Mouse (Mus musculus) spleen, adult 2 months (tissue): Measurements from ENCODE around the gene Rho. TPM values are rescaled to one million over a fixed set of nuclear protein-coding genes. Genes with fewer than 3 reads are reported as not detected.

ENCODE experiments used
- DNase-seq, 2 experiments: peaks; one replicate each; pipeline versions ENCODE4 v3.0.0 to v3.0.0-alpha.2; 2012 to 2021; ENCODE audit warnings: low spot score in 2 of 2, low read depth in 1 of 2
- H3K27ac ChIP-seq: fragments of 200-500 bp; 2 replicates; pipeline ENCODE4 v1.5.1; 2012; ENCODE audit warnings: low read length, inconsistent platforms; ENCODE audit not compliant: insufficient read depth
- H3K27me3 ChIP-seq: fragments of 200-500 bp; 2 replicates; pipeline ENCODE4 v1.6.1; 2012; ENCODE audit warnings: mild to moderate bottlenecking, moderate library complexity, low read length, inconsistent platforms; ENCODE audit not compliant: control insufficient read depth, insufficient read depth
- H3K36me3 ChIP-seq: fragments of 200-500 bp; 2 replicates; pipeline ENCODE4 v1.6.1; 2012; ENCODE audit warnings: mild to moderate bottlenecking, low read length, inconsistent platforms; ENCODE audit not compliant: control insufficient read depth, insufficient read depth
- H3K4me1 ChIP-seq: fragments of 200-500 bp; 2 replicates; pipeline ENCODE4 v1.6.1; 2011; ENCODE audit warnings: inconsistent platforms; ENCODE audit not compliant: control insufficient read depth, insufficient read depth, insufficient read length
- H3K4me3 ChIP-seq: fragments of 200-500 bp; 2 replicates; pipeline ENCODE4 v1.5.1; 2011; ENCODE audit warnings: mild to moderate bottlenecking, inconsistent platforms; ENCODE audit not compliant: insufficient read depth, insufficient read length; ENCODE audit errors: extremely low read depth
- CTCF ChIP-seq: fragments of 200-500 bp; IDR thresholded peaks from 2 replicates; pipeline ENCODE4 v1.5.1; 2011; ENCODE audit warnings: mild to moderate bottlenecking, inconsistent platforms; ENCODE audit not compliant: insufficient read depth, insufficient read length, insufficient replicate concordance; ENCODE audit errors: extremely low read depth
- POLR2A ChIP-seq: fragments of 200-500 bp; IDR thresholded peaks from 2 replicates; pipeline ENCODE4 v1.6.1; 2011; ENCODE audit warnings: low read depth, low read length, inconsistent platforms
- WGBS: fragments of 180-500 bp; shearing (Covaris S2); methylation state at CpG from one replicate; pipeline ENCODE4 v1.1.7; 2018; 5-methylcytosine and 5-hydroxymethylcytosine counted together
- polyA plus RNA-seq: library from polyadenylated mRNA; depleted of rRNA; stranded (reverse); fragments of >200 nt; gene quantifications from 2 replicates; pipeline ENCODE4 v1.2.3, GENCODE M21; 2012

Gene Rho
- polyA plus RNA-seq, 1 experiment: 0.37 TPM

DNA sequence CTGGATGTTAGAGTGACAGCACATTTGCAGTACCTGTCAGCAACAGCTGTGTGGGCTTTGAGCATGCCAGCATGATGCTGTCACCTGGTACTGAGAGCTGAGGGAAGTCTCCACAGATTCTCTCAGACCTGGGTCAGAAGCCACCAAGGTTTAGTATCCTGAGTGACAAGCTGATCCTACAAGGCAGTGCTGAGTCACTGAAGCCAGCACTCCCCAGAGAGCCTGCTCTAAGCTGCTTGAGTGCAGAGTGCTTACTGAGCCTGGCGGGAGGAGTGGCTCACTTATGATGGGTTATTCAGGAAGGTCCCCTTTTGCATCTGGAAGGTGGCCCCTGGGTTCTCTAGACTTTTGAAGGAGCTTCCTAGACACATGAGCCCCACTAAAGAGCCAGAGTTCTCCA lies 25.1 kb upstream of the Rho start:
- 43% methylated on average over 1 of the region's 1 CpGs for WGBS

DNA sequence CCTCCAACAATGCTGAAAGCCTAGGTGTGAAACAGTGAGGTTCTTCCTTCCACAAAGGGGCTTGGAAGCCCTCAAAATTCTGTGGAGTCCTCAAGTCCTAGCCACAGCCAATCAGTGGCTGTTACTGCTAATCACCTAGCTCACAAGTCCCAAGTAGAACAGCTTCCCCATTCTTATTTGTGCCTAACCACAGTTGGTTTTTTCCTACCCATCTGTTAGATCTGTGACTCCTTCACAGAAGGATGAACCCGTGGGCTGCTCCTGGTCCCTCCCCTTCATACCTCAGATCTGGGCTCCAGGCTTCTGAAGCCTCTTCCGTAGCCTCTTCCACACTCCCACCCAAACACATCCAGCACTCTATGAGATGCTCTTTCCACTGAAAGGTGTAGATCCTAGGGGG lies 24.7 kb upstream of the Rho start:
- H3K27ac ChIP-seq: 0 out of 2 replicates have a peak overlapping the region, but pooled peaks have one; percentile 28
- H3K4me3 ChIP-seq: no peak overlapping the region
- H3K27me3 ChIP-seq: no peaks in the 10 kb centered on the region
- H3K36me3 ChIP-seq: no peaks in the 10 kb centered on the region
- no peak for TF ChIP-seq CTCF
- no peak for TF ChIP-seq POLR2A
- no peak for DNase-seq
- peaks cover 26% of the 10 kb centered on the region; the same call in 1 of the 2 replicates for H3K4me1 ChIP-seq
- 24% methylated on average over 2 of the region's 2 CpGs for WGBS

More for the DNA sequence above, 25.1 kb upstream of the Rho start:
- TF ChIP-seq POLR2A (no peak), CTCF (no peak)
- no peak for DNase-seq
- Histone ChIP-seq H3K4me3 (no peak overlapping the region), H3K4me1 (peaks cover 26% of the 10 kb centered on the region; the same call in 1 of the 2 replicates), H3K27me3 (no peaks in the 10 kb centered on the region), H3K36me3 (no peaks in the 10 kb centered on the region), H3K27ac (no peak overlapping the region)

DNA sequence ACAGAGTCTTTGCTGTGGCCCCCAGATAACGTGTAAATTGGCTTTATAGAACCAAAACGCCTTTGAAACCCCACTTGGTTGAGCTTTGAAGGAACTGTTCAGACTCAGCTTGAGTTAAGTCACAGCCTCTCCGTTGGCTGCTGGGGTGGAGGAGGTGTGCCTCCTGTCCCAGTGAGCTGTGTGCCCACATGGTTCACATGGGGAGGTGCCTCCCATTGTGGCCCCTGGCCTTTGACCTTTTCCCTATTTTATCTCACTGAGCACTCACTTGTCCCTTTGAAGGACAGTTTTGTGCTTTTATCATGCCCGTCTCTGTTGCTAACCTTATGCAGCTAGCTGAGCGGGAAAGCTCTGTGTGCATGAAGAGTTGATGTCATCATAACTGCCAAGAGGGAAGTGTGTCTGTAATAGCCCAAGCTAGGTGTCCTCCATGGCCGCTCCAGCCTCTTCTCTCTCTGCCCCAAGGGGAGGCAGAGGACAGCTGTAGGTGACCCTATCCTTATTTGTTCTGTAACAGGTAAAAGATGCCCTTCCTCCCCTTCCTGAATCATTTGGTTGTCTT lies 23.0 kb upstream of the Rho start:
- peaks cover 26% of the 10 kb centered on the region; the same call in 1 of the 2 replicates for H3K4me1 ChIP-seq
- H3K27me3 ChIP-seq: no peaks in the 10 kb centered on the region
- DNase-seq: no peak
- no peak overlapping the region for H3K4me3 ChIP-seq
- H3K36me3 ChIP-seq: no peaks in the 10 kb centered on the region
- WGBS: 62% methylated on average over 6 of the region's 6 CpGs
- peak overlapping the region; percentile 60 for H3K27ac ChIP-seq
- TF ChIP-seq CTCF (no peak), POLR2A (no peak)

DNA sequence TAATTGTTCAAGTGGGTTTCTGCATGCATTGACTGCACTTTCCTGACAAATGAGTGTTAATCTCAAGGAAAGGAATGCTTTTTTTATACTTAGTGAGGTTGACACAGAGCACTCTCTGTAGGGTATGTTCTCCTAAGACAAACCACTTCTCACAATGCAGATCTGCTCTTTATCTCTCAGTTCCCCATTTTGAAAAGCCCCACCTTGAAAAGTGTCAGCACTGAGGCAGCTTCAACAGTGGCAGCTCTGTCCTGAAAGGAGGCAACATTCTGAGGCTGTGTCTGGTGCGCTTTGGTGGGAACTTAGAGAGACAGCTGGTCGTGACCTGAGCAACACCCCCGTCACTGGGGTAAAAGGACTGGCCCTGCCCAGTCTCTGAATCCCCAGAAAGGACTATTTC lies 22.5 kb upstream of the Rho start:
- TF ChIP-seq POLR2A (no peak), CTCF (no peak)
- peak; percentile 34 to 39 for DNase-seq
- WGBS: 22% methylated on average over 3 of the region's 3 CpGs
- Histone ChIP-seq H3K36me3 (no peaks in the 10 kb centered on the region), H3K4me3 (no peak overlapping the region), H3K27me3 (no peaks in the 10 kb centered on the region), H3K4me1 (peaks cover 26% of the 10 kb centered on the region; the same call in 1 of the 2 replicates), H3K27ac (peak overlapping the region; percentile 47)

DNA sequence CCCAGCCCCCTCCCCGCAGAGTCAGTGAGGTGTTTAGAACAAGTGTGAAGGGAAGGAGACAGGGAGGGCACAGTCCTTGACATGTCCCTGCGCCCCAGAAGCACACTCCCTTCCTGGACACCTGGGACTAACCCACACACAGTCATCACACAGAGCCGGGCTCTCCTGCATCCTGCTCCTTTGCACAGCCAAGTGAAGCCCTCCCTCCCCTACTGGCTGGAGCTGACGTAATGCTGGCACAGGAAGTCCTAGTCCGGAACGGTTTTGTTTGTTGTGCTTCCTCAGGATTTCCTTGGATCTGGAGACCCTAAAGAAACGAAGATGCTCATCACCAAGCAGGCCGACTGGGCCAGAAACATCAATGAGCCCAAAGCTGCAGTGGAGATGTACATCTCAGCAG lies 21.6 kb upstream of the Rho start:
- Histone ChIP-seq H3K4me1 (peaks cover 26% of the 10 kb centered on the region; the same call in 1 of the 2 replicates), H3K27ac (peak overlapping the region; percentile 3; the same call in 1 of the 2 replicates), H3K27me3 (no peaks in the 10 kb centered on the region), H3K4me3 (no peak overlapping the region), H3K36me3 (no peaks in the 10 kb centered on the region)
- no peak for DNase-seq
- WGBS: 24% methylated on average over 8 of the region's 8 CpGs
- TF ChIP-seq POLR2A (no peak), CTCF (no peak)

DNA sequence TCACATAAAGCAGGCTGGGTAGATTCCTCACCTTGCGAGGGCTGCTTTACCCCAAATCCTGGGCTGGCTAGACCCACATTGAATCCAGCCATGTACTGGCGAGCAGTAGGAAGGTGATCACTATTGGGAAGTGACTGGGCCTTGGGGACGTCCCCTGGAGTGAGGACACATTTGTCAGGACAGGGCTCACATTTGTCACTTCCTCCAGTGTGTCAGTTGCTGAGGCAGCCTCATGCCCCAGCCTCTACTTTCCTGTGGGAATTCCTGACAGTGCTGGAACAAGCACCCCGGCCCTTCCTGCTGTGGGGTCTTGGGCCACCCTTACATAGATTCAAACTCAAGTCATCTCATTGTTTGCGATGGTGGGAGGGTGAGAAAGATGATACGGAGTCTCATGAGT lies 19.8 kb upstream of the Rho start:
- Histone ChIP-seq H3K36me3 (no peaks in the 10 kb centered on the region), H3K4me1 (peaks cover 21% of the 10 kb centered on the region; the same call in 1 of the 2 replicates), H3K4me3 (no peak overlapping the region), H3K27ac (no peak overlapping the region), H3K27me3 (no peaks in the 10 kb centered on the region)
- DNase-seq: no peak
- 83% methylated on average over 6 of the region's 6 CpGs for WGBS
- TF ChIP-seq CTCF: no peak

DNA sequence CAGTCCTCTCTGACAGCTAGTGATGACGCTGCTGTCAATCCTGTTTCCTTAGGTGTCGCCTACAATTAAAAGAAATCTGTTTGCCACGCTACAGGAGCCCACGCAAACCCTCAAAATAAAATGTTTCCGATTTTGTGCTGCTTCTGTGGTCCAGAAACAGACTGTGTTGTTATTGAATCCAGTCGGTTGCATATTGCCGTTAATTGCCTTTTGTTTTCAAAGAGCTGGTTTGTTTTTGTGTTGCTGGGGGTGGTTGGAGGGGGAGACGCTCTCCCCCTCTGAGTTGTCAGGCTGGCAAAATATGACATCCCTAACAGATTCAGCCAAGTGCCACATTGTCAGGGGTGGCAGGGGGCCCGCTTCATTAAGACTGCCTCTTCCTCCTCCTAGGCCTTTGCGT lies 18.1 kb upstream of the Rho start:
- H3K4me1 ChIP-seq: peaks cover 13% of the 10 kb centered on the region; the same call in 1 of the 2 replicates
- DNase-seq: no peak
- H3K36me3 ChIP-seq: no peaks in the 10 kb centered on the region
- H3K27ac ChIP-seq: no peak overlapping the region
- 92% methylated on average over 10 of the region's 10 CpGs for WGBS
- TF ChIP-seq POLR2A (no peak), CTCF (no peak)
- no peaks in the 10 kb centered on the region for H3K27me3 ChIP-seq
- H3K4me3 ChIP-seq: no peak overlapping the region
